13 mouse cellular contexts compared by ENCODE assay signal in the genomic region with DNA sequence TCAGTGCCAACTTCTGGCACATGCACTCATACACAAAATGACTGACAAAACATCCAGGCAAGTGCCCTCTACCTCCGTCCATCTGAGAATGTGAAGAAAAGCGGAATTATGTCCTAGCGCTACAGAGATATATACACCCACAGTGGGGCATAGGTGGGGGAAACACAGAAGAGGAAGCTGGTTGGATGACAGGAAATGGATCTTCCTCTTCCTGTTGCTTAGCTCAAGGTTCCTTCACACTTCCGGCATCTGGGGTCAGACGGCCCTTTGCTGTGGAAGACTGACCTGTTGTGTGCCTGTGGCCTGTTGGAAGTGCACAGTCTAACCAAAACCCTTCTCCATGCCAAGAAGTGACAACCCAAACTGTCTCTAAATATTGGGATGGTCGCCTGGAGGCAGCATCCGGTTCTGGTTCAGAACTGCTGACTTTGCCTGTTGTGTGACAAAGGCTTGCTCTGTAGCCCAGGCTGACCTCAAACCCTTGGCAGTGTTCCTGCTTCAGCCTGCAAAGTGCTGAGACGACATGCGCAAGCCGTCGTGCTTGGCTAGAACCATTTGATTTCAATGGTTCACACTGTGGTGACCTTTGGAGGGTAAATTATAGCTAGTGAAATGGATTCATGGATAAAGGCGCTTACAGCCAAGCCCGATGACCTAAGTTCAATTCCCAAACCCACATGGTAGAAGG. TPM values are rescaled to one million over a fixed set of nuclear protein-coding genes. Genes with fewer than 3 reads are reported as not detected.
A peak's percentile ranks its signal among the peaks of the same experiment; 100 is the strongest.
DNase-seq lines count a peak whose midpoint lies in the region; ATAC-seq and TF ChIP-seq lines count a peak whose summit lies in the region.
"Had no signal": no experiment of that assay in that cellular context is flagged by ENCODE, and none has a peak within 500 bp of the region (broad histone marks: within the 10 kb centered on the region; RNA-seq: fewer than 3 reads in every experiment).

No protein-coding gene starts in this region.

- intact Hi-C loops in gastrocnemius, adult 2 months (cut with DNase I), result no loop called here

- no peak for DNase-seq in gastrocnemius, adult 2 months
- DNase-seq in gastrocnemius, adult 18-20 months (ENCODE audit: low spot score), result no peak
- peak; percentile 45 for DNase-seq in liver, adult 2 months (ENCODE audit: extremely low read depth, low read depth, low spot score)
- no peak for DNase-seq in liver
- no peak for DNase-seq in cerebellum, adult 8-10 months
- no peak for DNase-seq in cerebellum, adult 9-10 months
- DNase-seq: cerebellum, adult 11-12 months; thymus, postnatal 14 days had no signal

- no peak for TF ChIP-seq CTCF in gastrocnemius, adult 2 months (IDR thresholded peaks at IDR 0.05)
- TF ChIP-seq CTCF in liver, adult 2 months (IDR thresholded peaks at IDR 0.05; ENCODE audit: low read depth, low read length), result no peak
- TF ChIP-seq CTCF in bone marrow macrophage, adult 2 months (IDR thresholded peaks at IDR 0.05; ENCODE audit: low read depth, low read length), result no peak

- 0 out of 2 replicates have a peak overlapping the region, but pooled peaks have one; percentile 24 for H3K27ac ChIP-seq in gastrocnemius, adult 2 months
- H3K27ac ChIP-seq in liver, adult 2 months (replicated peaks; ENCODE audit: insufficient read depth, low read depth, low read length), result 0 out of 2 replicates have a peak overlapping the region, but pooled peaks have one; percentile 15
- peak overlapping the region; percentile 85 for H3K27ac ChIP-seq in bone marrow macrophage, adult 2 months (ENCODE audit: insufficient read depth, low read depth, low read length)
- H3K27ac ChIP-seq: hindbrain, embryonic 14.5 days; neural tube, embryonic 12.5 days had no signal

- WGBS in liver, adult 2 months, result 75% methylated on average over 13 of the region's 13 CpGs

- no peak for TF ChIP-seq POLR2A in liver, adult 2 months (IDR thresholded peaks at IDR 0.05; ENCODE audit: extremely low read depth, insufficient read depth, low read length)
- no peak for TF ChIP-seq POLR2A in bone marrow macrophage, adult 2 months (IDR thresholded peaks at IDR 0.05; ENCODE audit: borderline replicate concordance, low read depth, low read length)

- H3K36me3 ChIP-seq in liver, adult 2 months (ENCODE audit: control insufficient read depth, insufficient read depth, low read length), result no peaks in the 10 kb centered on the region
- H3K36me3 ChIP-seq: neural tube, embryonic 12.5 days had no signal

- ATAC-seq in megakaryocyte progenitor cell, adult 5-6 weeks (replicated peaks; ENCODE audit: poor library complexity), result peak; percentile 57

- no peaks in the 10 kb centered on the region for H3K27me3 ChIP-seq in liver, adult 2 months (ENCODE audit: control insufficient read depth, insufficient read depth, low read length)
- H3K27me3 ChIP-seq: CH12.LX; neural tube, embryonic 12.5 days had no signal

- H3K9ac ChIP-seq in liver, adult 2 months (ENCODE audit: low read depth, low read length), result no peak overlapping the region
- H3K9ac ChIP-seq: hindbrain, embryonic 14.5 days; neural tube, embryonic 12.5 days had no signal

- H3K4me3 ChIP-seq in gastrocnemius, adult 2 months, result no peak overlapping the region
- H3K4me3 ChIP-seq in liver, adult 2 months (ENCODE audit: insufficient read depth, low read depth, low read length), result no peak overlapping the region
- H3K4me3 ChIP-seq in bone marrow macrophage, adult 2 months (ENCODE audit: insufficient read depth, low read length), result no peak overlapping the region
- H3K4me3 ChIP-seq: neural tube, embryonic 12.5 days had no signal

- H3K79me2 ChIP-seq in liver, adult 2 months (ENCODE audit: control insufficient read depth, insufficient read depth, low read length), result no peaks in the 10 kb centered on the region

- no peaks in the 10 kb centered on the region for H3K4me1 ChIP-seq in liver, adult 2 months (ENCODE audit: control insufficient read depth, insufficient read depth, low read length)
- peaks cover 44% of the 10 kb centered on the region for H3K4me1 ChIP-seq in bone marrow macrophage, adult 2 months (ENCODE audit: control insufficient read depth, insufficient read depth, low read length)
- H3K4me1 ChIP-seq: neural tube, embryonic 12.5 days had no signal

RNA-seq across cellular contexts. Expression of a gene that starts 30.8 kb away (rescaled TPM):
- 1 to 10 TPM in 1 of 2 experiments, under 1 TPM in 1; 0.69 to 1.5 TPM for total RNA-seq in gastrocnemius, adult 2 months (2021)
- total RNA-seq in gastrocnemius, adult 18-20 months (2021), result under 1 TPM; 0.37 to 0.88 TPM
- 0.83 and 1.1 TPM in 2 replicates for total RNA-seq in liver, adult 2 months (2014; rRNA removed)
- 0.05 and 0.43 TPM in 2 replicates for polyA plus RNA-seq in liver, adult 2 months (2012; rRNA removed)
- polyA plus RNA-seq in bone marrow macrophage, adult 2 months (2012; ENCODE audit: insufficient read depth, insufficient read length, missing spikeins), result 90.1 and 111 TPM in 2 replicates
- 106 and 127 TPM in 2 replicates for total RNA-seq in megakaryocyte progenitor cell, adult 5-6 weeks (2015)
- total RNA-seq in megakaryocyte progenitor cell, adult 5-6 weeks (2017), result 170 and 190 TPM in 2 replicates

RNA-seq across cellular contexts. Expression of a gene that starts 49.3 kb away (rescaled TPM):
- not detected for total RNA-seq in gastrocnemius, adult 2 months (2021)
- total RNA-seq in gastrocnemius, adult 18-20 months (2021), result under 1 TPM in 1 of 2 experiments, not detected in 1; 0.21 TPM
- 0.07 TPM in 1 of 2 replicates, not detected in the other for total RNA-seq in liver, adult 2 months (2014; rRNA removed)
- 0.13 TPM in 1 of 2 replicates, not detected in the other for polyA plus RNA-seq in liver, adult 2 months (2012; rRNA removed)
- 0.36 TPM in 1 of 2 replicates, not detected in the other for polyA plus RNA-seq in bone marrow macrophage, adult 2 months (2012; ENCODE audit: insufficient read depth, insufficient read length, missing spikeins)
- total RNA-seq in megakaryocyte progenitor cell, adult 5-6 weeks (2015), result 0.20 and 0.74 TPM in 2 replicates
- 0.68 and 1.7 TPM in 2 replicates for total RNA-seq in megakaryocyte progenitor cell, adult 5-6 weeks (2017)

Comparison
In these comparisons a context has a peak if more than half of its experiments do, and no peak if none do; other contexts are left out.
1. H3K27ac ChIP-seq: peak in every context shown above with its lines; median percentile 85 in bone marrow macrophage, adult 2 months; 24 in gastrocnemius, adult 2 months; 15 in liver, adult 2 months.
2. RNA of a gene that starts 30.8 kb away (total RNA-seq): 106 to 190 TPM in megakaryocyte progenitor cell, adult 5-6 weeks; 0.69 to 1.5 TPM in gastrocnemius, adult 2 months, 0.37 to 0.88 TPM in gastrocnemius, adult 18-20 months and 0.83 to 1.1 TPM in liver, adult 2 months; every median in the first group is over 10 times any median in the second.